Mouse (Mus musculus) lung, embryonic 14.5 days (tissue): ENCODE data around the gene Sugct. TPM values are rescaled to one million over a fixed set of nuclear protein-coding genes. Genes with fewer than 3 reads are reported as not detected.
"Not testable (repeated sequence)": the region's sequence is repeated elsewhere in the genome, so short reads cannot be mapped to it uniquely, and the experiment has no call there.

Source experiments
- ATAC-seq: fragments of 200-750 bp; cut with Nextera tagmentation; 2 replicates; pipeline ENCODE4 v1.8.0; 2017; ENCODE audit warnings: mild to moderate bottlenecking, moderate TSS enrichment, moderate library complexity; ENCODE audit not compliant: insufficient read depth
- DNase-seq: peaks from one replicate; pipeline ENCODE4 v3.0.0-alpha.2; 2015
- H3K27ac ChIP-seq: fragments of 300-500 bp; sonication (generic); 2 replicates; pipeline ENCODE4 v1.5.1; 2014; ENCODE audit warnings: low read depth, mild to moderate bottlenecking, moderate library complexity
- H3K27me3 ChIP-seq: fragments of 300-500 bp; sonication (generic); 2 replicates; pipeline ENCODE4 v1.6.1; 2014; ENCODE audit warnings: low read length, control low read depth; ENCODE audit not compliant: insufficient read depth
- H3K36me3 ChIP-seq: fragments of 300-500 bp; sonication (generic); 2 replicates; pipeline ENCODE4 v1.6.1; 2014; ENCODE audit warnings: control low read depth; ENCODE audit not compliant: insufficient read depth
- H3K4me1 ChIP-seq: fragments of 300-500 bp; sonication (generic); 2 replicates; pipeline ENCODE4 v1.6.1; 2014; ENCODE audit warnings: antibody characterized with exemption, control low read depth; ENCODE audit not compliant: insufficient read depth
- H3K4me2 ChIP-seq: fragments of 300-500 bp; sonication (generic); 2 replicates; pipeline ENCODE4 v1.6.1; 2014; ENCODE audit warnings: mild to moderate bottlenecking
- H3K4me3 ChIP-seq: fragments of 300-500 bp; sonication (generic); 2 replicates; pipeline ENCODE4 v1.5.1; 2014; ENCODE audit warnings: low read depth, low read length
- H3K9ac ChIP-seq: fragments of 300-500 bp; sonication (generic); 2 replicates; pipeline ENCODE4 v1.6.1; 2014
- H3K9me3 ChIP-seq: fragments of 300-500 bp; sonication (generic); 2 replicates; pipeline ENCODE4 v1.6.1; 2016; ENCODE audit warnings: low read depth, low read length, control low read depth
- CTCF ChIP-seq: IDR thresholded peaks from 2 replicates; pipeline ENCODE4 v1.5.1; 2016; ENCODE audit warnings: antibody characterized with exemption, low read depth
- WGBS: fragments of 180-500 bp; shearing (Covaris S2); extraction: QIAGEN DNeasy Blood & Tissue Kit; methylation state at CpG from one replicate; pipeline ENCODE4 v1.1.7; 2014; 5-methylcytosine and 5-hydroxymethylcytosine counted together
- polyA plus RNA-seq: library from polyadenylated mRNA; unstranded; fragments of >200 nt; fragmentation: Nextera tagmentation; extraction: Ambion mirVana; gene quantifications from 2 replicates; pipeline ENCODE4 v1.2.1, GENCODE M21; 2014

Gene Sugct
- polyA plus RNA-seq, 1 experiment from 2014 or later = 3.0 TPM

DNA sequence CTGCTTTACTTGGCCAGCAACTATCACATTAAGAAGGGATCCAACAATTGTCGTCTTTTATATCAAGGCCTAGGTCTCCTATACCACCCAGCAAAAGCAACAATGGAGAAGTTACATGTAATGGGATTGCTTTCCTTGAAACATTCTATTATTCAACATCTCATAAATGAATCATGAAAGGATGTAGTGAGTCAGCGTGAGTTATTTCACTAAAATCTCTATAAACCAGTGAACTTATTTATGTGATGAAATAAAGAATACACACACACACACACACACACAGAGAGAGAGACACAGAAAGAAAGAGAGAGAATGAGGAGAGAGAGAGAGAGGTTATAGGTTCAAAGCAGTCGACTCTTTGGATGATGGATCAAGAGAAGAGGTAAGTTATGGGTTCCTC lies 856.9 kb downstream of the Sugct start:
- H3K4me1 ChIP-seq = no peaks in the 10 kb centered on the region
- ATAC-seq = no peak
- H3K9me3 ChIP-seq = no peaks in the 10 kb centered on the region
- 88% methylated on average over 3 of the region's 3 CpGs for WGBS
- H3K27me3 ChIP-seq = no peaks in the 10 kb centered on the region
- no peak for DNase-seq
- no peak overlapping the region for H3K27ac ChIP-seq
- TF ChIP-seq CTCF = no peak
- no peak overlapping the region for H3K4me3 ChIP-seq
- no peak overlapping the region for H3K4me2 ChIP-seq
- H3K9ac ChIP-seq = no peak overlapping the region
- no peaks in the 10 kb centered on the region for H3K36me3 ChIP-seq

- Histone ChIP-seq H3K4me1 (no peaks in the 10 kb centered on the region), H3K27me3 (no peaks in the 10 kb centered on the region), H3K9me3 (no peaks in the 10 kb centered on the region), H3K4me3 (no peak overlapping the region), H3K4me2 (no peak overlapping the region), H3K27ac (no peak overlapping the region), H3K9ac (no peak overlapping the region), H3K36me3 (no peaks in the 10 kb centered on the region)
- no peak for DNase-seq
- WGBS = 41% methylated on average over 2 of the region's 2 CpGs
- TF ChIP-seq CTCF = no peak
- no peak for ATAC-seq
These were observed 860.2 kb downstream of the Sugct start for GRCm38 (mm10) chr13:16835111-16835510.

GRCm38 (mm10) chr13:16833069-16833468 lies 862.3 kb downstream of the Sugct start:
- TF ChIP-seq CTCF = no peak
- no peak overlapping the region for H3K9ac ChIP-seq
- H3K4me1 ChIP-seq = no peaks in the 10 kb centered on the region
- H3K27ac ChIP-seq = no peak overlapping the region
- no peak for DNase-seq
- no peak overlapping the region for H3K4me2 ChIP-seq
- H3K36me3 ChIP-seq = no peaks in the 10 kb centered on the region
- no peak for ATAC-seq
- H3K27me3 ChIP-seq = no peaks in the 10 kb centered on the region
- no peak overlapping the region for H3K4me3 ChIP-seq
- H3K9me3 ChIP-seq = no peaks in the 10 kb centered on the region

GRCm38 (mm10) chr13:16831840-16832239 lies 863.5 kb downstream of the Sugct start:
- whole genome bisulfite sequencing = 56% methylated on average over 8 of the region's 8 CpGs
- Histone ChIP-seq H3K4me3 (no peak overlapping the region), H3K4me1 (no peaks in the 10 kb centered on the region), H3K9ac (no peak overlapping the region), H3K27me3 (no peaks in the 10 kb centered on the region), H3K9me3 (no peaks in the 10 kb centered on the region), H3K36me3 (no peaks in the 10 kb centered on the region), H3K4me2 (no peak overlapping the region), H3K27ac (no peak overlapping the region)
- DNase-seq (peak; percentile 12), ATAC-seq (no peak)
- no peak for TF ChIP-seq CTCF

GRCm38 (mm10) chr13:16830291-16830690 lies 865.1 kb downstream of the Sugct start:
- H3K4me1 ChIP-seq, H3K36me3 ChIP-seq, ATAC-seq, H3K27ac ChIP-seq, DNase-seq, H3K27me3 ChIP-seq, H3K4me2 ChIP-seq, H3K4me3 ChIP-seq, H3K9ac ChIP-seq, H3K9me3 ChIP-seq: not testable (repeated sequence)
- 64% methylated on average over 6 of the region's 6 CpGs for WGBS

GRCm38 (mm10) chr13:16829589-16829988 lies 865.8 kb downstream of the Sugct start:
- no peak for TF ChIP-seq CTCF
- peak; percentile 74 for DNase-seq
- ATAC-seq = peak; percentile 63; the same call in 1 of the 2 replicates

GRCm38 (mm10) chr13:16825619-16826018 lies 869.7 kb downstream of the Sugct start:
- H3K27me3 ChIP-seq = no peaks in the 10 kb centered on the region
- H3K4me1 ChIP-seq = no peaks in the 10 kb centered on the region
- no peak for ATAC-seq
- no peak overlapping the region for H3K9ac ChIP-seq
- TF ChIP-seq CTCF = no peak
- DNase-seq = no peak
- H3K4me3 ChIP-seq = no peak overlapping the region
- H3K27ac ChIP-seq = no peak overlapping the region
- H3K36me3 ChIP-seq = no peaks in the 10 kb centered on the region
- no peak overlapping the region for H3K4me2 ChIP-seq
- 78% methylated on average over 6 of the region's 6 CpGs for WGBS
- H3K9me3 ChIP-seq = no peaks in the 10 kb centered on the region

More at GRCm38 (mm10) chr13:16829589-16829988, 865.8 kb downstream of the Sugct start:
- Histone ChIP-seq H3K27ac (no peak overlapping the region), H3K4me1 (no peaks in the 10 kb centered on the region), H3K9me3 (no peaks in the 10 kb centered on the region), H3K36me3 (no peaks in the 10 kb centered on the region), H3K4me2 (no peak overlapping the region), H3K9ac (no peak overlapping the region), H3K27me3 (no peaks in the 10 kb centered on the region), H3K4me3 (no peak overlapping the region)
- WGBS = 47% methylated on average over 2 of the region's 2 CpGs

GRCm38 (mm10) chr13:16821785-16822184 lies 873.6 kb downstream of the Sugct start:
- no peak for DNase-seq
- Histone ChIP-seq H3K4me2 (no peak overlapping the region), H3K4me3 (no peak overlapping the region), H3K27ac (no peak overlapping the region), H3K9ac (no peak overlapping the region), H3K9me3 (no peaks in the 10 kb centered on the region), H3K4me1 (no peaks in the 10 kb centered on the region), H3K27me3 (no peaks in the 10 kb centered on the region), H3K36me3 (no peaks in the 10 kb centered on the region)
- no peak for ATAC-seq
- 84% methylated on average over 4 of the region's 4 CpGs for WGBS
- no peak for TF ChIP-seq CTCF
